Mouse (Mus musculus) testis, adult 2 months (tissue): ENCODE data around the gene Gm20671.

Source experiments
- CTCF ChIP-seq: fragments of 200-500 bp; IDR thresholded peaks from 2 replicates; pipeline ENCODE4 v1.5.1; 2012; ENCODE audit warnings: low read depth, mild to moderate bottlenecking, inconsistent platforms, low read length, moderate library complexity; ENCODE audit not compliant: control insufficient read depth, insufficient read depth, insufficient replicate concordance
- POLR2A ChIP-seq: fragments of 200-500 bp; IDR thresholded peaks from 2 replicates; pipeline ENCODE4 v1.6.1; 2012; ENCODE audit warnings: low read depth, mild to moderate bottlenecking, inconsistent platforms, low read length, moderate library complexity; ENCODE audit not compliant: control insufficient read depth

GRCm38 (mm10) chr5:32713703-32714467, 113.0 kb downstream of the Gm20671 start:
- peak; percentile 86 for TF ChIP-seq POLR2A
- TF ChIP-seq CTCF: peak; percentile 76
